Mouse (Mus musculus) neutrophil, adult 59 days (primary cell): ENCODE measurements around the gene Ccl4. TPM values are rescaled to one million over a fixed set of nuclear protein-coding genes. Genes with fewer than 3 reads are reported as not detected.

Experiments used
- total RNA-seq, 2 experiments: library from RNA; stranded (reverse); gene quantifications; 1 replicate in 1 of 2; 2 replicates in 1 of 2; pipeline ENCODE4 v1.2.4; 2023

The Ccl4 gene
- total RNA-seq: 10 to 100 TPM; 18.2 to 21.4 TPM

GRCm38 (mm10) chr11:83662204-83662603, at the start of gene Ccl4:
Gene Ccl4 (plus strand): TSS chr11:83662584.

GRCm38 (mm10) chr11:83645521-83645920, 16.9 kb upstream of the Ccl4 start, which contains the start of gene Rpl9-ps1:
Gene Rpl9-ps1 (minus strand): TSS chr11:83645621.

GRCm38 (mm10) chr11:83649305-83649841, 13.0 kb upstream of the Ccl4 start, which contains the start of gene Ccl3:
Gene Ccl3 (minus strand): TSS chr11:83649355.

DNA sequence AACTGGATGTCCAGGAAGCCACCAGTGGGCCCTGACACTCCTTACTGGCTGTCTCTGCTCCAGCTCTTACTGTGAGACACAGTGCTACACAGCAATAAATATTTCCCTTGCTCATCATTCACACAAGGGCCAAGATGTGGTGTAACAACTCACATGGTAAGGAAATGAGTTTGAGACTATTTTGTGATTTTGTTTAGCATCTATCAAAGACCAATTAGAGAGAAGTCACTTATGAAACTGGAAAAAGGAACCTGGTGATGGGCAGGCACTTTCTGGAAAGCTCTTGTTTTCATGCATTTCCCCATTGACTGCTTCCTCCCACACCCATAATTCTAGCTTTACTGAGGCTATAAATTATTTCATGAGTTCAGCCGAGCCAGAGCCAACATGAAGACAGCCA, 41.3 kb downstream of the Ccl4 start, which contains the start of gene Wfdc17:
Gene Wfdc17, plus strand, starts transcription at position 287 of the 400 bp plus-strand sequence.

GRCm38 (mm10) chr11:83708715-83709114, 46.3 kb downstream of the Ccl4 start, which contains the start of gene Wfdc18:
Gene Wfdc18 (plus strand): TSS chr11:83709015.

Other genes starting within 250 kb of the Ccl4 start
- under 1 TPM in 1 of 2 experiments, not detected in 1; 0.13 TPM for gene Gas2l2, start 233.1 kb upstream of the Ccl4 start, total RNA-seq
- gene 1700020L24Rik, start 224.9 kb upstream of the Ccl4 start, total RNA-seq: 10 to 100 TPM; 46.4 to 53.4 TPM
- gene Mmp28, start 199.5 kb upstream of the Ccl4 start, total RNA-seq: 1 to 10 TPM; 1.4 to 2.2 TPM
- 10 to 100 TPM; 73.5 to 74.1 TPM for gene Taf15, start 189.5 kb upstream of the Ccl4 start, total RNA-seq
- gene Heatr9, start 140.4 kb upstream of the Ccl4 start, total RNA-seq: not detected
- 1 to 10 TPM in 1 of 2 experiments, under 1 TPM in 1; 0.82 to 1.2 TPM for gene Ccl5, start 132.1 kb upstream of the Ccl4 start, total RNA-seq
- gene Ccl9, start 83.9 kb upstream of the Ccl4 start, total RNA-seq: 100 to 1,000 TPM; 117 to 194 TPM
- 100 to 1,000 TPM; 837 to 852 TPM for gene Ccl6, start 69.5 kb upstream of the Ccl4 start, total RNA-seq
- gene Rpl9-ps1, start 17.0 kb upstream of the Ccl4 start, total RNA-seq: not detected
- gene Ccl3, start 13.2 kb upstream of the Ccl4 start, total RNA-seq: 100 to 1,000 TPM in 1 of 2 experiments, 10 to 100 TPM in 1; 89.7 to 110 TPM
- gene Wfdc17, start 41.4 kb downstream of the Ccl4 start, total RNA-seq: 10 to 100 TPM; 19.8 to 35.5 TPM
- not detected for gene Wfdc18, start 46.4 kb downstream of the Ccl4 start, total RNA-seq
- 100 to 1,000 TPM; 619 to 711 TPM for gene Wfdc21, start 84.4 kb downstream of the Ccl4 start, total RNA-seq
- gene Heatr6, start 91.1 kb downstream of the Ccl4 start, total RNA-seq: 10 to 100 TPM; 29.1 to 32.3 TPM
- not detected for gene Hnf1b, start 187.5 kb downstream of the Ccl4 start, total RNA-seq